Mouse (Mus musculus): ENCODE results near the gene Il17rd. TPM values are rescaled to one million over a fixed set of nuclear protein-coding genes. Genes with fewer than 3 reads are reported as not detected.

The Il17rd gene
- polyA plus RNA-seq, 2 experiments: 6.0 to 15.4 TPM

GRCm38 (mm10) chr14:27123543-27123942 is 84.8 kb downstream of the Il17rd start:
- no peaks in the 10 kb centered on the region for H3K27me3 ChIP-seq (ENCODE audit: control insufficient read depth, insufficient read depth, low read length)
- WGBS: 47% methylated on average over 8 of the region's 8 CpGs
- DNase-seq (ENCODE audit: low spot score) (no peak), ATAC-seq (ENCODE audit: low FRiP score, low read depth) (no peak)
- no peak overlapping the region for H3K27ac ChIP-seq (replicated peaks; ENCODE audit: low read depth, low read length)
- no peak for TF ChIP-seq POLR2A (IDR thresholded peaks at IDR 0.05; ENCODE audit: borderline replicate concordance, extremely low read depth, insufficient read depth, insufficient read length)
- no peaks in the 10 kb centered on the region for H3K9me3 ChIP-seq (ENCODE audit: control insufficient read depth, low read length)
- no peaks in the 10 kb centered on the region for H3K36me3 ChIP-seq (ENCODE audit: control insufficient read depth, insufficient read depth, low read length)
- H3K4me1 ChIP-seq (ENCODE audit: control insufficient read depth, insufficient read depth, low read length): peaks cover 7% of the 10 kb centered on the region
- no peak overlapping the region for H3K9ac ChIP-seq (ENCODE audit: low read depth, low read length, severe bottlenecking)
- no peak overlapping the region for H3K4me2 ChIP-seq (replicated peaks; ENCODE audit: low read depth, low read length, severe bottlenecking)
- no peak overlapping the region for H3K4me3 ChIP-seq (replicated peaks; ENCODE audit: low read length)

GRCm38 (mm10) chr14:27130031-27130430 is 91.3 kb downstream of the Il17rd start:
- no peak for DNase-seq (ENCODE audit: low spot score)
- WGBS: 85% methylated on average over 3 of the region's 3 CpGs
- no peak overlapping the region for H3K4me3 ChIP-seq (replicated peaks; ENCODE audit: low read length)
- H3K4me2 ChIP-seq (replicated peaks; ENCODE audit: low read depth, low read length, severe bottlenecking): no peak overlapping the region
- H3K36me3 ChIP-seq (ENCODE audit: control insufficient read depth, insufficient read depth, low read length): no peaks in the 10 kb centered on the region
- no peaks in the 10 kb centered on the region for H3K9me3 ChIP-seq (ENCODE audit: control insufficient read depth, low read length)
- H3K4me1 ChIP-seq (ENCODE audit: control insufficient read depth, insufficient read depth, low read length): no peaks in the 10 kb centered on the region
- no peak for ATAC-seq (ENCODE audit: low FRiP score, low read depth)
- TF ChIP-seq POLR2A (IDR thresholded peaks at IDR 0.05; ENCODE audit: borderline replicate concordance, extremely low read depth, insufficient read depth, insufficient read length): no peak
- no peak overlapping the region for H3K27ac ChIP-seq (replicated peaks; ENCODE audit: low read depth, low read length)
- no peak overlapping the region for H3K9ac ChIP-seq (ENCODE audit: low read depth, low read length, severe bottlenecking)
- no peaks in the 10 kb centered on the region for H3K27me3 ChIP-seq (ENCODE audit: control insufficient read depth, insufficient read depth, low read length)

GRCm38 (mm10) chr14:27130676-27131075 is 91.9 kb downstream of the Il17rd start:
- H3K9me3 ChIP-seq (ENCODE audit: control insufficient read depth, low read length): no peaks in the 10 kb centered on the region
- ATAC-seq (ENCODE audit: low FRiP score, low read depth) (no peak), DNase-seq (ENCODE audit: low spot score) (no peak)
- no peaks in the 10 kb centered on the region for H3K36me3 ChIP-seq (ENCODE audit: control insufficient read depth, insufficient read depth, low read length)
- no peak overlapping the region for H3K9ac ChIP-seq (ENCODE audit: low read depth, low read length, severe bottlenecking)
- H3K27ac ChIP-seq (replicated peaks; ENCODE audit: low read depth, low read length): no peak overlapping the region
- no peaks in the 10 kb centered on the region for H3K4me1 ChIP-seq (ENCODE audit: control insufficient read depth, insufficient read depth, low read length)
- WGBS: 70% methylated on average over 1 of the region's 1 CpGs
- H3K27me3 ChIP-seq (ENCODE audit: control insufficient read depth, insufficient read depth, low read length): no peaks in the 10 kb centered on the region
- TF ChIP-seq POLR2A (IDR thresholded peaks at IDR 0.05; ENCODE audit: borderline replicate concordance, extremely low read depth, insufficient read depth, insufficient read length): no peak
- H3K4me3 ChIP-seq (replicated peaks; ENCODE audit: low read length): no peak overlapping the region
- no peak overlapping the region for H3K4me2 ChIP-seq (replicated peaks; ENCODE audit: low read depth, low read length, severe bottlenecking)

- Histone ChIP-seq H3K4me3 (replicated peaks; ENCODE audit: low read length) (no peak overlapping the region), H3K4me2 (replicated peaks; ENCODE audit: low read depth, low read length, severe bottlenecking) (no peak overlapping the region), H3K27ac (replicated peaks; ENCODE audit: low read depth, low read length) (no peak overlapping the region), H3K27me3 (ENCODE audit: control insufficient read depth, insufficient read depth, low read length) (no peaks in the 10 kb centered on the region), H3K9me3 (ENCODE audit: control insufficient read depth, low read length) (no peaks in the 10 kb centered on the region), H3K36me3 (ENCODE audit: control insufficient read depth, insufficient read depth, low read length) (no peaks in the 10 kb centered on the region), H3K4me1 (ENCODE audit: control insufficient read depth, insufficient read depth, low read length) (no peaks in the 10 kb centered on the region), H3K9ac (ENCODE audit: low read depth, low read length, severe bottlenecking) (no peak overlapping the region)
- TF ChIP-seq POLR2A (IDR thresholded peaks at IDR 0.05; ENCODE audit: borderline replicate concordance, extremely low read depth, insufficient read depth, insufficient read length): no peak
- no peak for ATAC-seq (ENCODE audit: low FRiP score, low read depth)
- no peak for DNase-seq (ENCODE audit: low spot score)
- WGBS: 74% methylated on average over 1 of the region's 1 CpGs
Measured at GRCm38 (mm10) chr14:27131521-27131920, 92.8 kb downstream of the Il17rd start.

- ATAC-seq (ENCODE audit: low FRiP score, low read depth) (no peak), DNase-seq (ENCODE audit: low spot score) (no peak)
- Histone ChIP-seq H3K9ac (ENCODE audit: low read depth, low read length, severe bottlenecking) (no peak overlapping the region), H3K4me1 (ENCODE audit: control insufficient read depth, insufficient read depth, low read length) (0 out of 2 replicates have a peak, but pooled peaks cover 1% of the 10 kb centered on the region), H3K4me2 (replicated peaks; ENCODE audit: low read depth, low read length, severe bottlenecking) (no peak overlapping the region), H3K27me3 (ENCODE audit: control insufficient read depth, insufficient read depth, low read length) (no peaks in the 10 kb centered on the region), H3K9me3 (ENCODE audit: control insufficient read depth, low read length) (no peaks in the 10 kb centered on the region), H3K36me3 (ENCODE audit: control insufficient read depth, insufficient read depth, low read length) (no peaks in the 10 kb centered on the region), H3K4me3 (replicated peaks; ENCODE audit: low read length) (no peak overlapping the region), H3K27ac (replicated peaks; ENCODE audit: low read depth, low read length) (no peak overlapping the region)
- WGBS: 88% methylated on average over 9 of the region's 9 CpGs
- no peak for TF ChIP-seq POLR2A (IDR thresholded peaks at IDR 0.05; ENCODE audit: borderline replicate concordance, extremely low read depth, insufficient read depth, insufficient read length)
Measured at GRCm38 (mm10) chr14:27138891-27139290, 100.2 kb downstream of the Il17rd start.

- TF ChIP-seq POLR2A (IDR thresholded peaks at IDR 0.05; ENCODE audit: borderline replicate concordance, extremely low read depth, insufficient read depth, insufficient read length): no peak
- H3K27ac ChIP-seq (replicated peaks; ENCODE audit: low read depth, low read length): no peak overlapping the region
- H3K36me3 ChIP-seq (ENCODE audit: control insufficient read depth, insufficient read depth, low read length): no peaks in the 10 kb centered on the region
- H3K4me2 ChIP-seq (replicated peaks; ENCODE audit: low read depth, low read length, severe bottlenecking): no peak overlapping the region
- H3K4me1 ChIP-seq (ENCODE audit: control insufficient read depth, insufficient read depth, low read length): peaks cover 8% of the 10 kb centered on the region
- ATAC-seq (ENCODE audit: low FRiP score, low read depth) (no peak), DNase-seq (ENCODE audit: low spot score) (no peak)
- 88% methylated on average over 3 of the region's 3 CpGs for whole genome bisulfite sequencing
- no peaks in the 10 kb centered on the region for H3K27me3 ChIP-seq (ENCODE audit: control insufficient read depth, insufficient read depth, low read length)
- no peaks in the 10 kb centered on the region for H3K9me3 ChIP-seq (ENCODE audit: control insufficient read depth, low read length)
- H3K4me3 ChIP-seq (replicated peaks; ENCODE audit: low read length): no peak overlapping the region
- no peak overlapping the region for H3K9ac ChIP-seq (ENCODE audit: low read depth, low read length, severe bottlenecking)
Measured at GRCm38 (mm10) chr14:27139968-27140367, 101.2 kb downstream of the Il17rd start.
